Mouse (Mus musculus) adrenal gland, postnatal 36 days (tissue): ENCODE results near the gene Plcd4. TPM values are rescaled to one million over a fixed set of nuclear protein-coding genes. Genes with fewer than 3 reads are reported as not detected.
"Not testable (repeated sequence)": the region's sequence is repeated elsewhere in the genome, so short reads cannot be mapped to it uniquely, and the experiment has no call there.

ENCODE experiments used
- DNase-seq, 2 experiments: peaks; one replicate each; pipeline ENCODE4 v3.0.0; 2021; ENCODE audit warnings: mixed read lengths in 1 of 2
- long read RNA-seq, 2 experiments: library from polyadenylated mRNA; stranded (forward); transcript quantifications; one replicate each; pipeline ENCODE4 v2.0.0; 2021; ENCODE audit warnings: borderline sequencing depth in 2 of 2
- total RNA-seq, 2 experiments: library from RNA; stranded (reverse); gene quantifications; 2 replicates each; pipeline ENCODE4 v1.2.3; 2021

Plcd4 gene
- under 1 TPM; 0.43 to 0.53 TPM for total RNA-seq
- long read RNA-seq, experiment 1, partial matches to known transcripts: 1 of 2 reads
- long read RNA-seq, experiment 1, other reads (novel, unspliced or antisense): 0 of 2 reads
- long read RNA-seq, experiment 2: 0 reads

GRCm38 (mm10) chr1:74542451-74542961, at the start of gene Plcd4:
Gene Plcd4 (plus strand): TSS chr1:74542888.
- peak; percentile 14 to 29 for DNase-seq

GRCm38 (mm10) chr1:74501106-74501505, 41.6 kb upstream of the Plcd4 start:
- DNase-seq: peak in 1 of 2 experiments; percentile 3

DNA sequence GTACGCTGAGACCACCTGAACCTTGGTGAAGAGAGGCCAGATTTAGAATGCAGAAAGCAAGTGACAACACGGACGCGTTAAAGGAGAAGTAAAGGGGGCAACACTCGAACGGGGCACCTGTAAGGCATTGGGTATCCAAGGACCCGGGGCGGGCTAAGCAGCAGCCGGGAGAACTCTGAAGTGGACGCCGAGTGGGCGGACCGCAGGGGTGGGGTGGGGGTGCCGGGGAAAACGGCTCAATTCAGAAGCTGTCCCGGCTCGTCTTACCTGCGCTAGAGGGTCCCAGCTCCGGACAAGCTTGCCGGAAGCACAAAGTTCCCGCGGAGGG, 37.3 kb upstream of the Plcd4 start:
- no peak for DNase-seq

- DNase-seq: peak; percentile 100
Measured at GRCm38 (mm10) chr1:74505721-74506464, 36.8 kb upstream of the Plcd4 start, which contains the start of gene Cnot9. Gene Cnot9 (plus strand): TSS chr1:74506058.

GRCm38 (mm10) chr1:74506471-74506881, 36.2 kb upstream of the Plcd4 start:
- peak; percentile 52 to 68 for DNase-seq

DNA sequence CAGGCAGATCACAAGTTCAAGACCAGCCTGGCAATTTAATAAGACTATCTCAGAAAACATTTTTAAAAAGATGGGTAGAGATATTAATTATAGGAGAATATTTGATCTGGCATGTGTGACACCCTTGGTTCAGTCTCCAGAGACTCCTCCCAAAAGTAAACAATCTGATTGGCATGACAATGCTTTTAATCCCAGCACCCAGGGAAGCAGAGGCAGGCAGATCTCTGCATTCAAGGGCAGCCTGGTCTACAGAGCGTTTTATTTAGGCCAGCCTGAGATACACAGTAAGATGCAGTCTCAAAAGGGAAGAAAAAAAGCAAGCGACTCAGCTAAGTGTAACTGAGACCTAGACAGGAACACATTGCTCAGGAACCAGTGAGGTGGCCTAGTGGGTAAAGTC, 34.9 kb upstream of the Plcd4 start:
- no peak for DNase-seq

- no peak for DNase-seq
Measured at GRCm38 (mm10) chr1:74511306-74511705, 31.4 kb upstream of the Plcd4 start.

GRCm38 (mm10) chr1:74512999-74513398, 29.7 kb upstream of the Plcd4 start:
- DNase-seq: not testable (repeated sequence)

- DNase-seq: no peak
Measured at GRCm38 (mm10) chr1:74519875-74520274, 22.8 kb upstream of the Plcd4 start.

GRCm38 (mm10) chr1:74524746-74525145, 17.9 kb upstream of the Plcd4 start:
- DNase-seq: no peak

DNA sequence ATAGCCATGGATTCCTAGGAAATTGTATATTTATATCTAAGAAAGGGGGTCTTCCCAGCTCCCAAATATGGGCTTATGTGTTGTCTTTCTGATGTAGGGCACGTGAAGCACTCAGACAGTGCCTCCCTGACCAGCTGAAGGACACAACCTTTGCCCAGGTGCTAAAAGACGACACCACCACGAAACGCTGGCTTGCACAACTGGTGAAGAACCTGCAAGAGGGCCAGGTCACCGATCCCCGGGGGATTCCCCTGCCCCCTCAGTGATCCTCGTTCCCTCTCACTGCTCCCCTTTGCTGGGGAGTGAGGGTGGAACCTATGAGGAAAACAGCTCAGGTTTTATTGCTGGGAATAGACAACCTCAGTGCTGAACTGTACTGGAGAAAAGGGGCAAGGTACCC, 14.1 kb upstream of the Plcd4 start:
- no peak for DNase-seq

GRCm38 (mm10) chr1:74538650-74539049, 4.0 kb upstream of the Plcd4 start:
- DNase-seq: no peak

DNA sequence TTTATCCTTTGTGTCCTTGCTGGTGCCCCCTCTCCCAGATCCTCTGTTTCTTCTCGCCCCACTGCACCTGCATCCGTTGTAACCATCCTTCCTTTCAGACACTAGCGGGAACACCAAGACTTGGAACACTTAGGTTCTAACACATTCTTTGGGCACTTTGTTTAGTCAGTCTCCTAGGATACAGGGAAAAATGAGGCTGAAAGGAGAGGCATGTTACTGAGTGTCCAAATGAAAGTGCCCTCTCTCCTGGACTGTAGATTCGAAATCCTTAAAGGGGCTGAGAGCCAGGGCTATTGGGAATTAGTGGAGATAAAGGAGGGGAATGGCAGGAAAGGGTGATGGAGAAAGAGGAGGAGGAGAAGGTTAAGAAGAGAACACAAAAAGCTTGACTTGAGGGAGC, 1.5 kb downstream of the Plcd4 start, which contains the start of gene Usp37:
Gene Usp37, minus strand, starts transcription at position 101 of the 400 bp plus-strand sequence.
- no peak for DNase-seq

DNA sequence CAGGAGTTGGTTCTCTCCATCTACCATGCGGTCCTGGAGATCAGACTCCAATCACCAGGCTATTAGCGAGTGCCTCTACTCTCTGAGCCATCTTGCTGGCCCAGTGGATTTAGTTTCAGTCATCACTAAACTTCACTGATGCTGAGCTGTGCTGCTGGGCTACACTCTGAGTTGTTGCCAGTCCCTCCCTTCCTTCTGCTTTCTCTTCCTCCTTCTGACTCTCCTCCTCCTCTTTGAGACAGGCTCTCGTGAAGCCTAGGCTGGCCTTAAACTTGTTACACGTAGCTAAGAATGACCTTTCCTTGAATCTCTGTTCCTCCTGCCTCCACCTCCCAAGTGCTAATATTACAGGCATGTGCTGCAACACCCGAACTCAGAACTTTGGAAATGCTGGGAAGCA, 16.4 kb downstream of the Plcd4 start:
- no peak for DNase-seq

GRCm38 (mm10) chr1:74565834-74566233, 23.1 kb downstream of the Plcd4 start:
- no peak for DNase-seq

DNA sequence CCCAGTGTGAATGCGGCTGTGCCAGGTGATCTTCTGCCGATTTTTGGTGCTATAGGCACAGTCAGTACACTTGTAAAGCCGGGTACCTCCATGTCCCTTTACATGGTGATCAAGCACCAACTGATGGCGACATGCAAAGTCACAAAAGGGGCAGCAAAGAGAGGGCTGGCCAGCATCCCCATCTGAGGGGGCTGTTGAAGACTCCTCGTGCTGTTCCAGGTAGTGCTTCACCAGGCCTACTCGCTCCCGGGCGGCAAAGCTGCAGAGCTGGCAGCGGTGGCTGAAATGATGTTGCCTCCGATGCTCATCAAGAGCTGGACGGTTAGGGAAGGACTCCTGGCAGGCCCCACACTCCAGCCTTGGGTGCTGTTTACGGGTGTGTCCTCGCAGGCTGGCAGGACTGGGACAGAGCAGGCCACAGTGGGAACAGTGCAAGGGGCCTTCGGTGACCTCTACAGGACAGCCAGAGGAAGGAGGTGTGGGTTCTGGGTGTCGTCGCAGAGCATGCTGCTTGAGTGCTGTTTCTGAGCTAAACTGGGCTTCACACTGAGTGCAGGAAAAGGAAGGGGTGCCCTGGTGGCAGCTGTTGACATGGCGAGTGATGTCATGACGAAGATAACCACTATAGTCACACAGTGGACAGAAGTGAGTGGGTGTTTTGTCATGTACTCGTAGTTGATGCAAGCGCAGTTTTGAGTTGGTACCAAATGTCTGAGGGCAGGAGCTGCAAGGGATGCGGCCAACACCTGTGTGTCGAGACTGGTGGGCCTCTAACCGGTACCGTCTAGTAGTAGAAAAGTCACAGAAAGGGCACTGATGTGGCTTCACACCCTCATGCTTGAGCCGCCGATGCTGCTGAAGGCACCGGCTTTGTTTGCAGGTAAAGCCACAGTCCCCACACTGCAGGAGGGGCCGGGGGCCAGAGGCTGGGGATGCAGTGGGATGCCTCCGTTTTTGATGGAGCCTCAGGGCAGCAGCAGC, 27.3 kb downstream of the Plcd4 start:
- DNase-seq: no peak

DNA sequence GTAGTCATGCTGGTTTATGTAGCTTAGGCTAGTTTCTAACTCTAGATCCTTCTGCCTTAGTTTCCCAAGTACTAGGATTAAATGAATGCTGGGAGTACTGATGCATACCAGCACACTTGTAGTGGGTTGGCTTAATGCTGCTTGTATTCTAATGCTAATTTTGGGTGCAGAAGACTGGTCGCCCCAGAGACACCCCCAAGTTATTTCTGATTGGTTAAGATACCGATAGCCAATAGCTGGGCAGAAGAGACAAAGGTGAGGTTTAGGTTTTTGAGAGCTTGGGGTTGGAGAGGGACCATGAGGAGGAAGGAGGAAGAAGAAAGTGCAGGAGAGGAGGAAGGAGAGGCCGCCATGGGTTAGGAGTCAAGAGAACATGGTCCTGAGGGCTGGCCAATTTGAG, 39.9 kb downstream of the Plcd4 start:
- no peak for DNase-seq

DNA sequence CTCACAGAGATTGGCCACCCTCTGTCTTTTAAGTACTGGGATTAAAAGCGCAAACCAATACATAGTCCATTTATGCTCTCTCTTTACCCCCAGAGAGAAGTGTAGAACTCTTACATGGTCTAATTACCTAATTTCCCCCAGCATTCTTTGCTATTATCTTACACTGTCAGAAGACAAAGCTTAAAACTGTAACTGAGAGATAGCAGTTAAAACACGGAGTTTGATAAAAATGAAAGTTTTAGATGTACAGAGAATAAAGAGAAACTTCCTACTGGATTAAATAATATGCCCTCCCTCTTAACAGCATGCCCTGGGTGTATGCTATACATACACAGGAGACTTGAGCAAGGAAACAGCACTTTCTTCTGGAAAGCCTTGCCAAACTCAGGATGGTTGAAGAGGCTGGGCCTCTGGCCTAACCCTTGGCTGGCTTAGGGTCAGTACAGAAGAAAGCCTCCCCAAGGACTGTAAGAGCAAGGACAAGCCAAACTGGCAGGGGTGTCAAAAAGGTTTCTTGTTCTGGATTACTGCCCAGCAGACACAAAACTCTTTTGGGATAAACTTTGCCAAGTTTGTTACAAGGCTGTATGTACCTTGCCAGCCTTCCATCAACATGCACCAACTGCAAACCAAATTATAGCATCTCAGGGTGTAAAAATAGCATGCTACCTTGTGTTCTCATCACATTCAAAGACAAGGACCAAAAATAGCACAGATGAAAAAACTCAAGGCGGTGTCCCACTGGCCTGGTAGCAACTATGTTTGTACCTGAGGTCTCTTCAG, 42.1 kb downstream of the Plcd4 start:
- no peak for DNase-seq

DNA sequence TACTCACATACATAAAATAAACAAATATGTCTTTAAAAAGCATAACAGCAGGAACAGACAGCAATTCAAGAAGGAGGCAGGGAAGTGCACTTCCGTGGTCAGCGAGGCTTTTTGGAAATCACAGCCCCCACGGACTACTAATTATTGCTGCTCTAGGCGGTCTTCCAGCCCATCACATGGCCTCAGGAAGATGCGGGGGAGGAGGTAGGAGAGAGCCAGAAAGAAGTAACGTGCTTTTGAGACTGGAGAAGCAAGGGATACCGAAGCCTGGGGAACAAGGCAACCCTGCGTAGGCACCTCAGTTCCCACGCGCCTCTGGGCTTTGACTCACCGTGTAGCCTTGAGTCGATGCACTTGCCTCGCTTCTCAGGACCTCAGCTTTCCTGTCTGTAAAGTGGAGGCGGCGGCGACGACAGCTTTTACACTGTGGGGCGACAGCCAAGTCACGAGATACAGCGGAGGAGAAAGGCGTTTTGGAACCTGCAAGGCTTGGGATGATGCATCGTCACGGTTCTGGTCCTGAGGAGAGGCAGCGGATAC, 44.6 kb downstream of the Plcd4 start:
- no peak for DNase-seq

DNA sequence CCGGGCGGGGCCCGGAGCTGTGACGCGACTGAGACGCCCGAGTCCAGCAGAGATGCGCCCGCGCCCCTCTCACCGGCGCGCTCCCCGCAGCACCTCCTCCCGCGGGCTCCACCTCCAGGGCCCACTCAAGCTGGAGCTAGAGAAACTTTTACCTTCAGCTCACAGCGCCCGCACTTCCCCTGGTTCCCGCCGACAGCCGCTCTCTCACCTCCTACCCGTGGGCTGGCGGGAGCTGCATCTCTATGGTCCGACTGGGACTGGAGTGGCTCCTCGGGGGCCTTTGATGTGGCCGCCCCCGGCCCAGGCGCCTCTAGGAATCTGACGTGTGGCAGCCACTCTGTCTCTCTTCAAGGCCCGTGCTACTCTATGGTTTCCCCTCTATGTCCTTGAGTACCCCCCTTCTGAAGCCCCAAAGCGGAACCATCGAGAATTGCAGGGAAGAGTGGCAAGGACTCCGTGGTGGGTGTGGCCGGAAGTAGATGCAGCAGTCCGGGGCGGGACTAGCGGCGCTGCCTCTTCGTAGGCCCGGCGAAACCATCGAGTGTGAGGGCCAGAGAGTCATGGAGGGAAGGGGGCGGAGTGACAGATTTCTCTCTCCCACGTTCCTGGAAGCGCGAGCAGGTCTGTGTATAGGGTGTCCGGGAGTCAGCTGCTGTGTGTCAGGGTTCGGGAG, 45.2 kb downstream of the Plcd4 start, which contains the start of the genes Zfp142 and Bcs1l:
Gene Zfp142, minus strand, starts transcription at position 474 of the 673 bp plus-strand sequence.
Gene Bcs1l, plus strand, starts transcription at position 517 of the 673 bp plus-strand sequence.
- peak; percentile 99 for DNase-seq

DNA sequence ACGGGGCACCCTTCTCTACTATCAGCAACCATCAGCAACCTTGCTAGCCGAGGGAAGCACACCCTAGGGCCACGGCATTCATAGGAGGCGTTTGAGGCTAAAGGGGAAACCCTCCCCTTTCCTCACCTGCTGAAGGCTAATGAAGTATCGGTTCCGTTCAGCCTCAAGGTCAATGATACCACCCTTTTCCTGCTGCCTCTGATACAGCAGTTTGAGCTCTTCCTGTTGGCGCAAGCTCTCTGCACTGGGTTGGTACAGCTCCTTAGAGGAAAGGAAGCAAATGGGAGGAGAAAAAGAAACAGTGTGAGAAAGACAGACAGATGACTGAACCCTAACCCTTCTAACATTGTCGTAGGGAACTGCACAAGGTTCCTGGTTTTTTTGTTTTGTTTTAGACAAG, 51.7 kb downstream of the Plcd4 start:
- no peak for DNase-seq
